Mouse (Mus musculus) ovary, adult 2 months (tissue): ENCODE results near the gene Me3. TPM values are rescaled to one million over a fixed set of nuclear protein-coding genes. Genes with fewer than 3 reads are reported as not detected.

Experiments
- polyA plus RNA-seq: library from polyadenylated mRNA; depleted of rRNA; stranded (reverse); fragments of >200 nt; gene quantifications from 2 replicates; pipeline ENCODE4 v1.2.3, GENCODE M21; 2012; rRNA removed

The Me3 gene
- polyA plus RNA-seq = 25.5 and 26.1 TPM in 2 replicates

DNA sequence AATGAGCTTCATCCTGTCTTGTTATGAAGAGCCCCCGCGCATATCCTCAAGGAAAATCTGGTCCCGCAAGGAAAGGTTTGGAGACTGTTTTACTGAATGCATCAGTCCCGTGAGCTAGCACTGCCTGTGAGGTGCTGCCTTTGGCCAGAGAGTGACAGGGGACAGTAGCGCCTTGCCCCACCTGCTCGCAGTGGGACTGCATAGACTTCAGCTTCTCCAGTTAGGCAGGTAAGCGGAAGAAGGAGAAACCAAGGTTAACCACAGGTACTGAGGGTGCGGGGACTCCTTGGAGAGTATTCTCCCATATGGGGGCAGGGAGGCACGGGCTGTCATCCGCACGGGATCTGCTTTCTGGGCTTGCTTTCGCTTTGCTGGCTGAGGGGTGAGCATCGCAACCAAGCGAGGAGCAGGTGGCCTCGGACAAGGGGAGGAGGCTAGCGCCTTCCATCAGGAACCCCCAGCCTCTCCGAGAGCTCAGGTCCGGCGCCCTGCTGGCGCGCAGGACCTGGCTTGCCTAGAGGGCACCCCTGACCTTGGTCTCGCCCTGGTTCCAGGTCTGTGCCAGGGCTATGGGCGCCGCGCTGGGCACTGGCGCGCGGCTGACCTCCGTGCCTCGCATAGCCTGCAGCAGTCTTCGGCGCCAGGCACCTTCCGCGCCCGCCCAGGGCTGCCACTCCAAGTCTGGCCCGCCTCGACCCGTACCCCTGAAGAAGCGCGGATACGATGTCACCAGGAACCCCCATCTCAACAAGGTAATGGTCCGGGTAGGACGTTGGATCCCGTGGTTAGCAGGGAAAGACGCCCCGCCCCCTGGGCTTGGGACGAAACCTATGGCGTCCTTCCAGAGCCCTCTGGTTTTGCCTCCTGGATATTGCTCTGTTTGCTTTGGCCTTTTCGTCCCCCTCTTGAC, at the start of gene Me3:
TSS of gene Me3 (plus strand) at position 51 of the 910 bp plus-strand sequence.

DNA sequence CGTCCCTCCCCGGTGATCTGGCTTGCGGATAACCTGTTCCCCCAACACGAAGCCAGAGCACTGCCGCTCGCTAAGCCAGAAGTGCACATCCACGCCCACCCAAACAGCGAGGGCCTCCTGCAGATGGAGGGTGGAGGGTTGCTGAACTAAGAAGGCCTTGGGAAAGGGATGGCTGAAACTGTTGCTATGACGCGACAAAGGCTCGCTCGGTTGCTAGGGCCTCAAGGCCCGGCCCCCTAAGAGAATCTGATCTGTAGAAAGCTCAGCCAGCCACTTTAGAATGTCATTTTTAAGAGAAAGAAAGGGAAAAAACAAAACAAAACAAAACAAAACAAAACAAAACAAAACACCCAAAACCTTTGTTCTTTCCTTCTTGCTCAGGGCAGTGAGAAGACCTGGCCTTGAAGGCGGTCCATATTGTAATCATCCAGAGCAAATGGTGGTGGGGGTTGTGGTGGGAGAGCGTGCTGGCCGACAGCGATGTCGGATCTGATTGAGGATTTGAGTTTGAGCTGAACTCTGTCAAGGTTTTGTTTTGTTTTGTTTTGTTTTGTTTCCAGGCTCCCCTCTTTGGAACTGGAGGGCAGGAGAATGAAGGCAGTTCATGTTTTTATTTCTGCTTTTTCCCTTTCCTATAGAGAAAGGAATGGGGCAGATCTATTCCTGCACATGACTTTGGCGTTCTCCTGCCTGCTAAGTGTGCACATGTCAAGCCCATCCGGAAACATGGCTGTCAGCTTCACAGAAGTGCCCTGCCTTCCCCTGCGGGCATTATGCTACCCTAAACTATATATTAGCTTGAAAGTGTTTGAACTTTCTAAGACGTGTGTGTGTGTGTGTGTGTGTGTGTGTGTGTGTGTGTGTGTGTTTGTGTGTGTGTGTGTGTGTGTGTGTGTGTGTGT, 271.5 kb downstream of the Me3 start, which contains the start of gene Ccdc81:
TSS of gene Ccdc81 (minus strand) at position 188 of the 902 bp plus-strand sequence.

Other genes with a start within 250 kb of the Me3 start
- 121 and 146 TPM in 2 replicates for gene Tmem135, start 228.2 kb upstream of the Me3 start, polyA plus RNA-seq
- 13.2 and 13.5 TPM in 2 replicates for gene Fzd4, start 228.0 kb upstream of the Me3 start, polyA plus RNA-seq
- 271 and 275 TPM in 2 replicates for gene Prss23, start 105.2 kb upstream of the Me3 start, polyA plus RNA-seq